Mouse (Mus musculus) heart, postnatal 14 days (tissue): ENCODE results near the gene Atp6v1g2. TPM values are rescaled to one million over a fixed set of nuclear protein-coding genes. Genes with fewer than 3 reads are reported as not detected.

Experiments
- DNase-seq, 2 experiments: peaks; one replicate each; pipeline ENCODE4 v3.0.0; 2021 to 2022
- intact Hi-C: fragments of 180-260 bp; cut with DNase I; formaldehyde crosslinking; loops from one replicate; pipeline ENCODE4 v1.15.1; 2025
- long read RNA-seq, 2 experiments: library from polyadenylated mRNA; stranded (forward); transcript quantifications; one replicate each; pipeline ENCODE4 v2.0.0; 2021
- total RNA-seq, 2 experiments: library from RNA; stranded (reverse); gene quantifications; 2 replicates each; pipeline ENCODE4 v1.2.3; 2021

Atp6v1g2 gene
- total RNA-seq = 1 to 10 TPM; 4.1 to 4.4 TPM
- long read RNA-seq, experiment 1, partial matches to known transcripts = 0 of 9 reads
- long read RNA-seq, experiment 1, other reads (novel, unspliced or antisense) = 4 of 9 reads
- long read RNA-seq, experiment 2, partial matches to known transcripts = 0 of 5 reads
- long read RNA-seq, experiment 2, other reads (novel, unspliced or antisense) = 1 of 5 reads

DNA sequence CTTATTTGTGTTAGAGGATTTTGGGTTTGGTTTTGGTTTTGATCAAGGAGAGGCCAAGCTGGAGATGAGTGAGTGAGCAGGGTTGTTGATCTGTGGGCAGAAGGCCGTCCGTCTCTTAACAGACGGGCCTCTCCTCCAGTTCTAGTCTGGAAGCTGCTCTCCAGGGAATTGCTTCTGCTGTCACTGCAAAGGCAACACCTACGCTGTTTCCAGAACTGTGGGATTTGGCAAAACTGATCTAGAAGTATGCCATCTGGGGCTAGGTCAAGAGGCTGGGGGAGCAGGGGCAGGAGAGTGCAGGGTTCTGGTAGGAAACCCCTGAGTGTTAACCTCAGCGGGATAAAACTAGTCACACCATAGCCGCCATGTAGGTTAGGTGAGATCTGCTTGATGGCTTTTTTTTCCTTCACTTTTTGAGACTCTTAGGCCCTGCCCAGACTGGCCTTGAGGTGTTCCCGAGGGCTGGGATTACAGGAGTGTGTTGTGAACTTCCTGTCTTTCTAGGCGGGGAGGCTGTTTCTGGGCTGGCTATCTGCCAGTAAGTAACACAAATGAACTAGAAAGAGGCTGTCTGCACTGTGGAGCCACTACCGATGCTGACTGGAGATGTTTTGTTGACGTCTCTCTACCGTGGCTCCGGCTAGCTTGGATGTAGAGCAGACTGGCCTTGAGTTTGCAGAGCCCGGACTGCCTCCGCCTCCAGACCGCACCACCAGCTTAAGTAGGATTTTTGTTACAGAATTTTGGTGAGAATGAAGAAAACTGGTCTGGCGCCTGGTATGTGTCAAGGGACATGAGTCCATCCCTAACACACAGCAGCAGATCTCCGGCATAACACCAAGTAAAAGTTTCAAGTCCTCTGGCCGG is at the start of gene Atp6v1g2:
Gene Atp6v1g2, plus strand, starts transcription at position 547 of the 867 bp plus-strand sequence.
- no peak for DNase-seq
- intact Hi-C loops = loop anchor here (5.0 kb wide), 2 partner anchors 36 to 106 kb away; partner anchors contain the start of gene D17H6S53E

- peak; percentile 70 to 78 for DNase-seq
- intact Hi-C loops = no loop called here
Measured at GRCm38 (mm10) chr17:35185639-35186611, 47.5 kb upstream of the Atp6v1g2 start.

DNA sequence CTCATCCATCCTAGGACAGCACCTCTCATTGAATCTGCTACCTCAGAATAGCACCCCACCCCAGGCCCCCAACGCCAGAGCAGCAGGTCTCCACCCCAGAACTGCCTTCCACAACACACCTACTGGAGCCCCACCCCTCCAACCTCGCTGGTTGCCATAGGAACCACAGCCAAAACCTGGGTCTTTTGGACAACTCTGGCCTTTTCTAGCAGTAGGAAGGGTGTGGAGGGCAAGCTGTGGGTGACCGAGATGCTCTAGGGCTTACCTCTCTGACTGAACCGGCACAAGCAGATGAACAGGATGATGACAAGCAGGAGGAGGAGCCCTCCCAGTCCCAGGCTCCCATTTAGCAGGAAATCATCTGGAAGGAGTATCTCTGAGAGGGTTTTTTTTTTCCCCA is 46.8 kb upstream of the Atp6v1g2 start:
- DNase-seq = no peak
- intact Hi-C loops = no loop called here

- DNase-seq = no peak
- intact Hi-C loops = no loop called here
Measured at GRCm38 (mm10) chr17:35187345-35187744, 46.1 kb upstream of the Atp6v1g2 start.

DNA sequence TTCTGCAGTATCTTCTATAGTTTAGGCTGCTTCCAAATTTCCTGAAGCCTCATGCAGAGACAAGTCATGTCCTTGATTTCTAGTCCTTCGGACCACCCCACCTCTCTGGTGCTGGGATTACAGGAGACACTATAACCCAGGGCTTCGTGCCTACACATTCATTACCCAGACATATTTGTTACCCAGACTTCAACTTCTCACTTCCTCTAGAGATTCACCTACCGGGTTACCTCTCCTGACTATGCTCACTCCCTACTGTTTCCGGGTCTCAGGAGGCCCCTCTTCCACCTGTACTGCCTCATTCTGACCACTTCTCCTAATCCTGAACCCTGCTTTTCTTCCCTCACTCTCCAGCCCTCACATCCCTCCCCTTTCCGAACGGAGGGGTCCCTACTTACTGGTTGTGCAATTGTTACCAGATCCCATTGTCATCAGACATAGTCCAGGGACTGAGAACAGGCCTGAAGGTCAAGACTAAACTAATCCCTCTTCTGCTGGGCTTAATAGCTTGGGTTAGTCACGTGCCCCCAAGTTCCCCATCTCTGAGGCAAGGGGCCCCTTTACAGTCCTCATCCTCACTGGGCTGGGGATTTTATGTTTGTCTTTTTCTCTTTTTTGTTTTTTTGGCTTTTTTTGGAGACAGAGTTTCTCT is 45.4 kb upstream of the Atp6v1g2 start, which contains the start of gene Lst1:
Gene Lst1, minus strand, starts transcription at position 481 of the 652 bp plus-strand sequence.
- no peak for DNase-seq
- intact Hi-C loops = no loop called here

DNA sequence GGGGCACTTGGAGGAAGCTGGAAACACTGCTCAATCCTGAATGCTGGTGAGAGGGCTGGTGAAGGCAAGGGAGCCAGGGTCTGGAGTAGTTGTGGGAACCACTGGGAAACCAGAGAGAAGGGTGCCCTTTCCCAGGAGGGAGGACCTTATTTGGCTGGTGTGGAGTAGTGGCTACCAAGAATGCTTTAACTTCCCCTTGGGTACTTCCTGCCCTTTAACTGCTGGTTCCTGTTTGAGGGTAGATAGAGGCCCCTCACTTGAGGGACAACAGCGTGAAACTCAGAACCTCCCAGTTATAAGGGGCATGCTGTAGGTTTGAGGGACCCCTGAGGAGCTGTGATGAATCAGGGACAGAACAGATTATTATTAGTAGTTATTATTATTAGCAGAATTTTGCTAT is 44.3 kb upstream of the Atp6v1g2 start:
- intact Hi-C loops = no loop called here
- no peak for DNase-seq

DNA sequence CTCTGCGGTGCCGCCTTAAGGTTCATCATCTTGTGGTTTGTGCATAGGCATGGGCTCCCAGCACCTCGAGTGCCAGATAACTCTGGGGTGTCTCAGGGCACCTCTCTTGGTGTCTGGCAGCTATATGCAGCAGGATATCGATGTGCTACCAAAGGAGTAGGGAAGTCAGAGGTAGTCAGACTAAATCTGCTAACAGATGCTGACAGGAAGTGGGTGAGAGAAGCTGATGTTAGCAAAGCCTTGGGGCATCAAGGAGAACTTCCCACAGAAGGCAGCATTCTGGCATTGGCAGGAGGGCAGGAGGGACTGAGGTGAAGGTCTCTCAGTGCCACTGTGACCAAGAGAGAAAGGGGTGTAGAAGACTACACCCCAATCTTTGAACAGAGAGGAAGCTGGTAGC is 43.4 kb upstream of the Atp6v1g2 start:
- intact Hi-C loops = no loop called here
- DNase-seq = no peak

DNA sequence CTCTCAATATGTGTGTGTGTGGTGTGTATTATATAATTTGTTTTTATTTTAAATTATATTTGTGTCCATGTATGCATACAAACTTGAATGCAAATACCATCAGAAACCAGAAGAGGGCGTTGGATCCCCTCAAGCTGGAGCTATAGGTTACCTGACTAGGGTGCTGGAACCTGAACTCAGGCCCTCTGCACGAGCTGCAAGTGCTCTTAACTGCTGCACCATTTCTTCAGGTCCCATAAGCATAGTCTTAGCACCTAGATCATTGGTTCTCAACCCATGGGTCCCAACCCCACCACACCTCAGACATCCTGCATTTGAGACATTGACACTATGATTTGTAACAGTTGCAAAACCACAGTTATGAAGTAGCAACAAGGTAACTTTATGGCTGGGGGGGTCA is 41.7 kb upstream of the Atp6v1g2 start:
- intact Hi-C loops = no loop called here

GRCm38 (mm10) chr17:35192924-35193323 is 40.5 kb upstream of the Atp6v1g2 start:
- intact Hi-C loops = no loop called here
- DNase-seq = no peak

More for the DNA sequence above, 41.7 kb upstream of the Atp6v1g2 start:
- no peak for DNase-seq

- no peak for DNase-seq
- intact Hi-C loops = no loop called here
Measured at GRCm38 (mm10) chr17:35193881-35194843, 39.3 kb upstream of the Atp6v1g2 start, which contains the start of gene Ltb. Gene Ltb (plus strand): TSS chr17:35194439.

DNA sequence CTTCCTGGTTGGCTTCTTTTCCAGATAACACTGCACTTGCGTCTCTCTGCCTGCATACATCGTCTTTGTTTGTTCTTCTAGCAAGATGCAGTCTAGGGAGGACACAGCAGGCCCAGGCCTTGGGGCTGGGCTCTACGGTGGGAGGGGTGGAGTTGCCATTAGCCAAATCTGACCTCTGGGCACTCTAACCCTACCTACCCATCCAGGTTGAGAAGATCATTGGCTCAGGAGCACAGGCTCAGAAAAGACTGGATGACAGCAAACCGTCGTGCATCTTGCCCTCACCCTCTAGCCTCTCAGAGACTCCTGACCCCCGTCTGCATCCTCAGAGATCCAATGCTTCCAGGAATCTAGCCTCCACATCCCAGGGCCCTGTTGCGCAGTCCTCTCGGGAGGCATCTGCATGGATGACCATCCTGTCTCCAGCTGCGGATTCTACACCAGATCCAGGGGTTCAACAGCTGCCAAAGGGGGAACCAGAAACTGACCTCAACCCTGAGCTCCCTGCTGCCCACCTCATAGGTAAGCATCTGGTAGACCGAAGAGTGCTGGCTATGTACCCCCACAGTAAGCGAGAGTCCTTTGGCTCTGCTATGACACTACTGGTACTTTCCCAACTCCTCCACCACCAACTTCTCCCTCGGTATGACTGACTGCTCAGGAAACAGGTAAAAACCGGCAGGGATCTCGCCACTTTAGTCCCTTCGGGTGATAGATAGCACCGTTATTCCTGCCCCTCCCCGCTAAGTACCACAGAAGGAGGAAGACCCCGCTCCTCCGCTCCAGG is 38.4 kb upstream of the Atp6v1g2 start:
- intact Hi-C loops = loop anchor here (1.0 to 5.0 kb wide), 2 partner anchors 16 to 37 kb away; partner anchors contain the start of gene Atp6v1g2

DNA sequence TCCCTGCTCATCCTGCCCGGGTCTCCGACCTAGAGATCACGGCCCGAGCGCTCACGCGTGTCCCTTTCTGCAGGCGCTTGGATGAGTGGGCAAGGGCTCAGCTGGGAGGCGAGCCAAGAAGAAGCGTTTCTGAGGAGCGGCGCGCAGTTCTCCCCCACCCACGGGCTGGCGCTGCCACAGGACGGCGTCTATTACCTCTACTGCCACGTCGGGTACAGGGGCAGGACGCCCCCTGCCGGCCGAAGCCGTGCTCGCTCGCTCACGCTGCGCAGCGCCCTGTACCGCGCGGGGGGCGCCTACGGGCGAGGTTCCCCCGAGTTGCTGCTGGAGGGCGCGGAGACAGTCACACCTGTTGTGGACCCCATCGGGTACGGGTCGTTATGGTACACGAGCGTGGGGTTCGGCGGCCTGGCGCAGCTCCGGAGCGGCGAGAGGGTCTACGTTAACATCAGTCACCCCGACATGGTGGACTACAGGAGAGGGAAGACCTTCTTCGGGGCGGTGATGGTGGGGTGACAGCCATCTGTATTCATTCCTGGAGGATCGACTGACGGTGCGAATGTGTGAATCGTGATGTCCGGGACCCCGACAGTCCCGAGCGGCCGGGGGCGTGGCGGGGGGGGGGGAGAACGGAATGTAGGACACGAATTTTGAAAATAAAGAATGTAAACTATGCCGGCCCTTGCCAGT is 37.7 kb upstream of the Atp6v1g2 start:
- DNase-seq = peak; percentile 87 to 92
- intact Hi-C loops = loop anchor here (1.0 to 5.0 kb wide), 3 partner anchors 16 to 37 kb away; partner anchors contain the start of genes Atp6v1g2 and Gm16181

More for the DNA sequence above, 38.4 kb upstream of the Atp6v1g2 start:
- DNase-seq = no peak

DNA sequence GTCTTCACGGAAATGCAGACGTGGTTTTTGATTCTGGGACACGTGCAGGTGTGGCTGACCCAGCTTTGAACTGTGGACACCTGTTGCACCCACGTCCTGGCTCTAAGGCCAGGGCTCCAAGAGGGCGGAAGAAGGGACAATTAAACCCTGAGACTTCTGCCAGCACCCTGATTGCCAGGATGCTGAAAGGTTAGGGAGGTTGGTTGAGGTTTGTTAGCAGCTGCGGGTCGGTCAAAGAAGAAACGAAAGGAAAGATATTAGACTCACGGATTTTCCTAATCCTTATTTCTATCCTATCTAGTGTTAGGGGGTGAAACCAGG is 37.2 kb upstream of the Atp6v1g2 start:
- intact Hi-C loops = loop anchor here (2.0 to 5.0 kb wide), 2 partner anchors 25 to 36 kb away; partner anchors contain the start of genes Atp6v1g2 and Gm16181
- DNase-seq = no peak

DNA sequence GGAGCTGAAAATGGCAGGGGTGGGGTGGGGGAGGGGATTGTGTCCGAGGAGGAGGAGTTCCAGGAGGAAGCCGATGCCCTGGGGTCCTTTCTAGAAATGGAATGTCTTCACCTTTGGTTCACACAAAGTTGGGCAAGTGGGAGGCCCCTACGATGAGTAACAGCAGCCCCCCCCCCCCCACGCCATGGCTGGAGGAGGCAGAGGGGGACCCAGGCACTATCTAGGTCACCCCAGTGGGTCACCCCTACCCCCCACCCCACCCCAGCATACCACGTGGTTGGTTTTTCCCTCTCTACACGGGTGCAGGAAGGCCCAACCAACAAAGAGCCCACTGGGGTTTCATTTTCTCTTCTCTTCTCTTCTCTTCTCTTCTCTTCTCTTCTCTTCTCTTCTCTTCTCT is 36.3 kb upstream of the Atp6v1g2 start:
- no peak for DNase-seq

DNA sequence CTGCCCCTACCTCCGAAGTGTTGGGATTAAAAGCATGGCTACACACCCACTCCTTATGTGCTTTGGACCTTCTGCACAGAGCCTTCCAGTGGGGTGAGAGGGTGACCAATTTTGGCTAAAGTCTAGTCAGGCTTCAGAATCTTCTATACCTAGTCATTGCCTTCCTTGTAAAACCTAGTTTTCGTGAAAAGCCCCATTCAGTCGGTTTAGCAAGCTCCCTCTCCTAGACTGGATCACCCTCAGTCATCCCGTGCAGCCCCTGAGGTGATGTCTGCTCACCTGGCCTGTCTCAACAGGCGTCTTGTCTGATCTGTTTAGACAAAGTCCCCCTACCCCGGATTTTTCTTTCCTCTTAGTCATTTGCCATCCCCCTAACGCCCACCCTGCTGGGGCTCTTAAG is 35.4 kb upstream of the Atp6v1g2 start:
- intact Hi-C loops = loop anchor here (5.0 kb wide), 1 partner anchor 34 kb away; the partner anchor contains the start of gene Atp6v1g2
- no peak for DNase-seq

More for the DNA sequence above, 36.3 kb upstream of the Atp6v1g2 start:
- intact Hi-C loops = loop anchor here (2.0 to 5.0 kb wide), 2 partner anchors 24 to 35 kb away; partner anchors contain the start of genes Atp6v1g2 and Gm16181

DNA sequence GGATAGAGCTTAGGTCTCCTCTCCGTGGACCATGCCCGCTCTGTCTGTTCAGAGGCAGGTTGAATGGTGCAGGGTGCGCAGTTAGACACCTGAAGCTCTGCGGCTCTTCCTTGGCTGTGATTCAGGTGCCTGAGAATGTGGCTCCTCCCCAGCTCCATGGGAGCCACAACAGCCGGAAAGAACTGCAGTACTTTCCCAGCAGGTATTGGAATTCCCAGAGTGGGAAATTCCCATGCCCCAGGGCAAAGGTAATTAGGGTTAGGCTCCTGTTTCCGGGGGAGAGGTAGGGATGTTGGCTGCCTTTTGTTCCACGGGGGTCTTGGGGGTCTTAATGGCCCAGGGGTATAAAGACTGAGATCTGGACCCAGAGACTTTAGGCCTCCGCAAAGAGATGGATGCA is 34.5 kb upstream of the Atp6v1g2 start:
- intact Hi-C loops = loop anchor here (5.0 kb wide), 1 partner anchor 33 kb away; the partner anchor contains the start of gene Atp6v1g2
- no peak for DNase-seq

DNA sequence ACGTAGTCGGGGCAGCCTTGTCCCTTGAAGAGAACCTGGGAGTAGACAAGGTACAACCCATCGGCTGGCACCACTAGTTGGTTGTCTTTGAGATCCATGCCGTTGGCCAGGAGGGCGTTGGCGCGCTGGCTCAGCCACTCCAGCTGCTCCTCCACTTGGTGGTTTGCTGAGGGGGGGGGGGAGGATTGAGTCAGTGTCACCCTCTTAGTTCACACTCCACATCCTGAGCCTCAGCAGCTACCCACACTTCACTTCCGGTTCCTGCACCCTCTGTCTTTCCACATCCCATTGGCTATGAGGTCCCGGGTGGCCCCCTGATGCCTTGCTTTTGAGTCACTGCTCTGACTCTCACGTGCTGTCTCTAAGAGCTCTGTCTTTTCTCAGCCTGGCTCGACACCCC is 33.1 kb upstream of the Atp6v1g2 start:
- no peak for DNase-seq

More for the DNA sequence above, 33.1 kb upstream of the Atp6v1g2 start:
- intact Hi-C loops = no loop called here
